Mouse (Mus musculus): Measurements from ENCODE around the gene Abcg1.
A peak's percentile ranks its signal among the peaks of the same experiment; 100 is the strongest.

Abcg1 gene

GRCm38 (mm10) chr17:31040421-31040820, 17.1 kb upstream of the Abcg1 start:
- DNase-seq (ENCODE audit: low read depth, low spot score), result no peak

- DNase-seq (ENCODE audit: low read depth, low spot score), result no peak
Observed at GRCm38 (mm10) chr17:31042751-31043150, 14.7 kb upstream of the Abcg1 start.

- no peak for DNase-seq (ENCODE audit: low read depth, low spot score)
Observed at GRCm38 (mm10) chr17:31057891-31058744, 643 bp downstream of the Abcg1 start.

- DNase-seq (ENCODE audit: low read depth, low spot score), result no peak
Observed at GRCm38 (mm10) chr17:31058745-31059085, 1.2 kb downstream of the Abcg1 start.

GRCm38 (mm10) chr17:31060196-31060587, 2.7 kb downstream of the Abcg1 start:
- DNase-seq (ENCODE audit: low read depth, low spot score), result no peak

- no peak for DNase-seq (ENCODE audit: low read depth, low spot score)
Observed at GRCm38 (mm10) chr17:31060588-31061345, 3.3 kb downstream of the Abcg1 start.

- no peak for DNase-seq (ENCODE audit: low read depth, low spot score)
Observed at GRCm38 (mm10) chr17:31061346-31062095, 4.0 kb downstream of the Abcg1 start.

- peak; percentile 4 for DNase-seq (ENCODE audit: low read depth, low spot score)
Observed at GRCm38 (mm10) chr17:31066058-31066457, 8.6 kb downstream of the Abcg1 start.

GRCm38 (mm10) chr17:31067051-31067450, 9.6 kb downstream of the Abcg1 start:
- peak; percentile 44 for DNase-seq (ENCODE audit: low read depth, low spot score)

- DNase-seq (ENCODE audit: low read depth, low spot score), result no peak
Observed at GRCm38 (mm10) chr17:31069121-31069520, 11.6 kb downstream of the Abcg1 start.

GRCm38 (mm10) chr17:31069845-31070244, 12.4 kb downstream of the Abcg1 start:
- DNase-seq (ENCODE audit: low read depth, low spot score), result no peak

- no peak for DNase-seq (ENCODE audit: low read depth, low spot score)
Observed at GRCm38 (mm10) chr17:31070403-31071185, 13.1 kb downstream of the Abcg1 start.

- DNase-seq (ENCODE audit: low read depth, low spot score), result no peak
Observed at GRCm38 (mm10) chr17:31071421-31072301, 14.2 kb downstream of the Abcg1 start.

- no peak for DNase-seq (ENCODE audit: low read depth, low spot score)
Observed at GRCm38 (mm10) chr17:31072872-31073271, 15.4 kb downstream of the Abcg1 start.

GRCm38 (mm10) chr17:31073273-31074052, 16.0 kb downstream of the Abcg1 start:
- DNase-seq (ENCODE audit: low read depth, low spot score), result no peak

- peak; percentile 65 for DNase-seq (ENCODE audit: low read depth, low spot score)
Observed at GRCm38 (mm10) chr17:31074053-31074590, 16.6 kb downstream of the Abcg1 start.

GRCm38 (mm10) chr17:31074666-31075065, 17.2 kb downstream of the Abcg1 start:
- DNase-seq (ENCODE audit: low read depth, low spot score), result peak; percentile 56

GRCm38 (mm10) chr17:31075471-31075870, 18.0 kb downstream of the Abcg1 start:
- peak; percentile 9 for DNase-seq (ENCODE audit: low read depth, low spot score)

- no peak for DNase-seq (ENCODE audit: low read depth, low spot score)
Observed at GRCm38 (mm10) chr17:31077561-31077960, 20.1 kb downstream of the Abcg1 start.
